Mouse (Mus musculus) kidney, postnatal 0 days (tissue): ENCODE results near the gene Epha3. TPM values are rescaled to one million over a fixed set of nuclear protein-coding genes. Genes with fewer than 3 reads are reported as not detected.
A peak's percentile ranks its signal among the peaks of the same experiment; 100 is the strongest.

Experiments used
- ATAC-seq: fragments of 200-750 bp; cut with Nextera tagmentation; replicated peaks from 2 replicates; pipeline ENCODE4 v1.8.0; 2017; ENCODE audit warnings: low read depth, moderate number of reproducible peaks, moderate TSS enrichment, moderate library complexity; ENCODE audit not compliant: low FRiP score
- DNase-seq: peaks from one replicate; pipeline ENCODE4 v3.0.0-alpha.2; 2016; ENCODE audit warnings: low spot score
- H3K27ac ChIP-seq: fragments of 300-500 bp; sonication (generic); 2 replicates; pipeline ENCODE4 v1.5.1; 2014; ENCODE audit warnings: mild to moderate bottlenecking
- H3K27me3 ChIP-seq: fragments of 300-500 bp; sonication (generic); 2 replicates; pipeline ENCODE4 v1.6.1; 2014; ENCODE audit warnings: low read length, mixed read lengths; ENCODE audit not compliant: insufficient read depth
- H3K36me3 ChIP-seq: fragments of 300-500 bp; sonication (generic); 2 replicates; pipeline ENCODE4 v1.6.1; 2014; ENCODE audit warnings: low read length, mixed read lengths; ENCODE audit not compliant: insufficient read depth
- H3K4me1 ChIP-seq: fragments of 300-500 bp; sonication (generic); replicated peaks from 2 replicates; pipeline ENCODE4 v1.6.1; 2014; ENCODE audit warnings: antibody characterized with exemption, low read length, mixed read lengths; ENCODE audit not compliant: insufficient read depth
- H3K4me2 ChIP-seq: fragments of 300-500 bp; sonication (generic); 2 replicates; pipeline ENCODE4 v1.6.1; 2014; ENCODE audit warnings: mild to moderate bottlenecking, low read length, moderate library complexity, mixed read lengths
- H3K4me3 ChIP-seq: fragments of 300-500 bp; sonication (generic); replicated peaks from 2 replicates; pipeline ENCODE4 v1.5.1; 2014; ENCODE audit warnings: low read depth, low read length
- H3K9ac ChIP-seq: fragments of 300-500 bp; sonication (generic); 2 replicates; pipeline ENCODE4 v1.6.1; 2014; ENCODE audit warnings: low read depth, low read length
- H3K9me3 ChIP-seq: fragments of 300-500 bp; sonication (generic); replicated peaks from 2 replicates; pipeline ENCODE4 v1.6.1; 2016; ENCODE audit warnings: low read length, inconsistent platforms, mixed read lengths
- CTCF ChIP-seq: IDR thresholded peaks from 2 replicates; pipeline ENCODE4 v1.5.1; 2016; ENCODE audit warnings: antibody characterized with exemption, low read depth, mild to moderate bottlenecking, moderate library complexity
- WGBS: fragments of 180-500 bp; shearing (Covaris S2); extraction: QIAGEN DNeasy Blood & Tissue Kit; methylation state at CpG from one replicate; pipeline ENCODE4 v1.1.7; 2014; 5-methylcytosine and 5-hydroxymethylcytosine counted together
- polyA plus RNA-seq: library from polyadenylated mRNA; unstranded; fragments of >200 nt; fragmentation: Nextera tagmentation; extraction: Ambion mirVana; gene quantifications from 2 replicates; pipeline ENCODE4 v1.2.1, GENCODE M21; 2015

Gene Epha3
- polyA plus RNA-seq, 1 experiment from 2014 or later, result 7.7 TPM

GRCm38 (mm10) chr16:63621845-63622244 is 242.1 kb downstream of the Epha3 start:
- Histone ChIP-seq H3K4me2 (no peak overlapping the region), H3K4me3 (no peak overlapping the region), H3K9ac (no peak overlapping the region), H3K9me3 (no peaks in the 10 kb centered on the region), H3K27ac (no peak overlapping the region), H3K4me1 (no peaks in the 10 kb centered on the region), H3K27me3 (no peaks in the 10 kb centered on the region), H3K36me3 (no peaks in the 10 kb centered on the region)
- no peak for TF ChIP-seq CTCF
- WGBS, result 88% methylated on average over 6 of the region's 6 CpGs
- ATAC-seq (no peak), DNase-seq (no peak)

DNA sequence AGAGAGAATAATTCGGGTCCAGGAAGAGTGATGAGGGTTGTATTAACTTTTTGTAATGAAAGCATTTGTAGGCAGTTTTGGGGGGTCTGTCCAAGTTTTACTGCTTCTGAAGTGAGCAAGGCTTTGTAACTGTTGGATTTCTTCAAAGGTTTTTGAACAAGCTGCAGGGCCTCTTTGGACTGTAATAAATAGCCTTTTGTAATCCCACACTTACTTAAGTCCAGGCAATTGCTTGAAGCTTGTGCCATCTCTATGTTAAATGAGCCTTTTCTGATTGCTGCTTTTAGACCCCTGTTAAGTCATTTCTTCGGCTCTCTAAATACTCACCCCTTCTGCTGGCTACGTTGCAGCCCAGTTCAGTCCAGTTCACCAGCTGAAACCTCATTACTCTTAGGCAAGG is 248.6 kb downstream of the Epha3 start:
- Histone ChIP-seq H3K27me3 (no peaks in the 10 kb centered on the region), H3K4me3 (no peak overlapping the region), H3K9ac (no peak overlapping the region), H3K36me3 (no peaks in the 10 kb centered on the region), H3K4me2 (no peak overlapping the region), H3K27ac (no peak overlapping the region), H3K9me3 (no peaks in the 10 kb centered on the region), H3K4me1 (no peaks in the 10 kb centered on the region)
- TF ChIP-seq CTCF, result no peak
- DNase-seq (peak; percentile 26), ATAC-seq (no peak)
- 24% methylated on average over 3 of the region's 3 CpGs for WGBS

GRCm38 (mm10) chr16:63613006-63613405 is 251.0 kb downstream of the Epha3 start:
- 80% methylated on average over 4 of the region's 4 CpGs for WGBS
- no peak overlapping the region for H3K9ac ChIP-seq
- DNase-seq (no peak), ATAC-seq (no peak)
- no peaks in the 10 kb centered on the region for H3K9me3 ChIP-seq
- TF ChIP-seq CTCF, result no peak
- H3K27me3 ChIP-seq, result no peaks in the 10 kb centered on the region
- no peak overlapping the region for H3K4me2 ChIP-seq
- no peaks in the 10 kb centered on the region for H3K4me1 ChIP-seq
- no peaks in the 10 kb centered on the region for H3K36me3 ChIP-seq
- H3K27ac ChIP-seq, result no peak overlapping the region
- no peak overlapping the region for H3K4me3 ChIP-seq

DNA sequence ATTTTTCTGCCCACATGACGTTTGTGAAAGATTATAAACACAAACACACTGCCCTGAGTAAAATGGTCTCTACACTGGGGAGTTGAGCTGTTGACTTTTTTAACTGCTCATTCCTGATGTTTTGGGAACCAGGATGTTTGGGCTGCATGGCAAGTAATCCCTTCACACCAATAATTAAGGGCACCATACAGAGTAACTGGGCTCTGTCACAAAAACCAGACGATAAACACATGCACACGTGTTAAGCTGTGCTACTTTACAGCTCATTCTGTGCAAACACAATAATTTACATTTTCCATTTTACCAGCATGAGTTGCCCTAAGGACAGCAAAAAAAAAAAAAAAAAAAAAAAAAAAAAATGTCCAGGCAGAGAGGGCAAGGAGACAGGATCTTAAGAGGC is 263.7 kb downstream of the Epha3 start:
- no peaks in the 10 kb centered on the region for H3K27me3 ChIP-seq
- no peak overlapping the region for H3K4me2 ChIP-seq
- DNase-seq (no peak), ATAC-seq (no peak)
- H3K36me3 ChIP-seq, result no peaks in the 10 kb centered on the region
- H3K4me1 ChIP-seq, result no peaks in the 10 kb centered on the region
- H3K9me3 ChIP-seq, result no peaks in the 10 kb centered on the region
- H3K27ac ChIP-seq, result no peak overlapping the region
- H3K9ac ChIP-seq, result no peak overlapping the region
- WGBS, result 49% methylated on average over 3 of the region's 3 CpGs
- H3K4me3 ChIP-seq, result no peak overlapping the region
- TF ChIP-seq CTCF, result no peak

GRCm38 (mm10) chr16:63594656-63595055 is 269.3 kb downstream of the Epha3 start:
- no peaks in the 10 kb centered on the region for H3K4me1 ChIP-seq
- no peak overlapping the region for H3K27ac ChIP-seq
- ATAC-seq (no peak), DNase-seq (no peak)
- no peak overlapping the region for H3K4me2 ChIP-seq
- H3K9me3 ChIP-seq, result no peaks in the 10 kb centered on the region
- WGBS, result 75% methylated on average over 4 of the region's 4 CpGs
- H3K4me3 ChIP-seq, result no peak overlapping the region
- no peaks in the 10 kb centered on the region for H3K36me3 ChIP-seq
- no peaks in the 10 kb centered on the region for H3K27me3 ChIP-seq
- H3K9ac ChIP-seq, result no peak overlapping the region
- TF ChIP-seq CTCF, result no peak

DNA sequence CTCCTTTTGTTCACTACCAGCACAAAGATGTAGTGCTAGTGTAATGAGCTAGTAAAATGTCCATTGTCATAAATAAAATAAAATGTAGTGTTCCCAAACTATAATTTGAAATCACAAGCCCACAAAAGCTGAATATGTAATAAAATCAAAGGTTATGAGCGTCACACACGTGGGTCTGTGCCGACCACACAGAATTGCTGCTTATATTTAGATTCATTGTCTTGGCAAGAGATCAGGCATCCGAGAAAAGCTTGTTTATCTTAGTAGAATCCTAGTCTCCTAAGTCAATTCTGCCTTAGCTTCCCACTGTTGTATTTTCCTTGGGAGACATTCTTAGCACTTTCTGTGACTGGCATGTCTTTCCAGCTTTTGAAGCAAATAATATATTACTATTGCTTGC is 294.2 kb downstream of the Epha3 start:
- no peaks in the 10 kb centered on the region for H3K4me1 ChIP-seq
- no peak for TF ChIP-seq CTCF
- H3K4me2 ChIP-seq, result no peak overlapping the region
- no peak overlapping the region for H3K4me3 ChIP-seq
- no peaks in the 10 kb centered on the region for H3K36me3 ChIP-seq
- H3K27ac ChIP-seq, result no peak overlapping the region
- H3K9ac ChIP-seq, result no peak overlapping the region
- H3K9me3 ChIP-seq, result no peaks in the 10 kb centered on the region
- no peak for ATAC-seq
- H3K27me3 ChIP-seq, result no peaks in the 10 kb centered on the region
- DNase-seq, result peak; percentile 76
- WGBS, result 58% methylated on average over 4 of the region's 4 CpGs

GRCm38 (mm10) chr16:63566106-63566836 is 297.7 kb downstream of the Epha3 start:
- Histone ChIP-seq H3K27ac (no peak overlapping the region), H3K4me1 (no peaks in the 10 kb centered on the region), H3K36me3 (no peaks in the 10 kb centered on the region), H3K27me3 (no peaks in the 10 kb centered on the region), H3K4me2 (no peak overlapping the region), H3K4me3 (no peak overlapping the region), H3K9ac (no peak overlapping the region), H3K9me3 (no peaks in the 10 kb centered on the region)
- DNase-seq, result peak; percentile 56
- TF ChIP-seq CTCF, result no peak
- ATAC-seq, result no peak
- 51% methylated on average over 17 of the region's 17 CpGs for WGBS
